Mouse (Mus musculus) heart, adult 9 months (tissue): ENCODE measurements around the gene F10.

ENCODE experiments used
- DNase-seq, 2 experiments: peaks; one replicate each; pipeline ENCODE4 v3.0.0; 2022; ENCODE audit warnings: low spot score in 2 of 2

The F10 gene

GRCm38 (mm10) chr8:13037015-13037414 is at the start of gene F10:
Gene F10 (plus strand): TSS chr8:13037308.
- DNase-seq, result no peak

- DNase-seq, result peak in 1 of 2 experiments; percentile 26
Observed at GRCm38 (mm10) chr8:12987571-12987970, 49.5 kb upstream of the F10 start.

GRCm38 (mm10) chr8:12988722-12989430 is 48.2 kb upstream of the F10 start:
- DNase-seq, result no peak

- DNase-seq, result no peak
Observed at GRCm38 (mm10) chr8:12991411-12991810, 45.7 kb upstream of the F10 start.

- DNase-seq, result no peak
Observed at GRCm38 (mm10) chr8:12994468-12994867, 42.6 kb upstream of the F10 start.

GRCm38 (mm10) chr8:12995481-12995880 is 41.6 kb upstream of the F10 start:
- DNase-seq, result no peak

- DNase-seq, result peak; percentile 25 to 33
Observed at GRCm38 (mm10) chr8:12996831-12997275, 40.3 kb upstream of the F10 start.

- no peak for DNase-seq
Observed at GRCm38 (mm10) chr8:12998331-12998730, 38.8 kb upstream of the F10 start.

- no peak for DNase-seq
Observed at GRCm38 (mm10) chr8:12999793-13000192, 37.3 kb upstream of the F10 start.

- DNase-seq, result no peak
Observed at GRCm38 (mm10) chr8:13007458-13007857, 29.6 kb upstream of the F10 start.

GRCm38 (mm10) chr8:13010313-13010712 is 26.8 kb upstream of the F10 start:
- no peak for DNase-seq

- no peak for DNase-seq
Observed at GRCm38 (mm10) chr8:13019560-13019959, 17.5 kb upstream of the F10 start.

- DNase-seq, result no peak
Observed at GRCm38 (mm10) chr8:13021830-13022229, 15.3 kb upstream of the F10 start.

GRCm38 (mm10) chr8:13025487-13026224 is 11.5 kb upstream of the F10 start, which contains the start of gene F7:
Gene F7 (plus strand): TSS chr8:13026034.
- DNase-seq, result no peak

GRCm38 (mm10) chr8:13027615-13028014 is 9.5 kb upstream of the F10 start:
- DNase-seq, result no peak

- no peak for DNase-seq
Observed at GRCm38 (mm10) chr8:13028482-13028881, 8.6 kb upstream of the F10 start.

GRCm38 (mm10) chr8:13036346-13036812 is 729 bp upstream of the F10 start:
- no peak for DNase-seq

GRCm38 (mm10) chr8:13037569-13037968 is 461 bp downstream of the F10 start:
- DNase-seq, result no peak

GRCm38 (mm10) chr8:13039054-13039453 is 1.9 kb downstream of the F10 start:
- no peak for DNase-seq

- no peak for DNase-seq
Observed at GRCm38 (mm10) chr8:13041459-13041858, 4.4 kb downstream of the F10 start.

GRCm38 (mm10) chr8:13047652-13048051 is 10.5 kb downstream of the F10 start:
- DNase-seq, result no peak

- no peak for DNase-seq
Observed at GRCm38 (mm10) chr8:13050550-13050949, 13.4 kb downstream of the F10 start.

- DNase-seq, result no peak
Observed at GRCm38 (mm10) chr8:13057351-13057750, 20.2 kb downstream of the F10 start.
